Mouse (Mus musculus) ZHBTc4 (cell line): Measurements from ENCODE around the gene Phyhipl.

Experiments
- DNase-seq: peaks from one replicate; pipeline ENCODE4 v3.0.0-alpha.2; 2011; ENCODE audit warnings: low read depth, low spot score

Gene Phyhipl

DNA sequence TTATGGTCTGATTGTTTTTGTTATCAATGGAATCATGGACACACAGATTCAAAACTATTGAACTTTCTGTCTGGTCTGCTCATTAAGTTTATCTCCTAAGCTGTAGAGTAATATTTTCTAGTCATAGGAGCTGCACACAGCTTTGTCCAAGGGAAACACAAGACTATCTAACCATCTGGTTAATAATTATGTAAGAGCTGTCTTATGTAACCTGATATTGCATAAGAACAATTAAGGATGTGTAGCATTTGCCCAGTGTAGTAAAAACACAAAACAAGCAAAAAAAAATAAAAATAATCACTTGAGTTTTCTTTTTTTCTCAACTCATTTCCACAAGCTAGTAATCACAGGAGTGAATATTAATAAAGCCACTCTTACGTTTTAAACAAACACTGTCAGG, 20.5 kb downstream of the Phyhipl start:
- no peak for DNase-seq

DNA sequence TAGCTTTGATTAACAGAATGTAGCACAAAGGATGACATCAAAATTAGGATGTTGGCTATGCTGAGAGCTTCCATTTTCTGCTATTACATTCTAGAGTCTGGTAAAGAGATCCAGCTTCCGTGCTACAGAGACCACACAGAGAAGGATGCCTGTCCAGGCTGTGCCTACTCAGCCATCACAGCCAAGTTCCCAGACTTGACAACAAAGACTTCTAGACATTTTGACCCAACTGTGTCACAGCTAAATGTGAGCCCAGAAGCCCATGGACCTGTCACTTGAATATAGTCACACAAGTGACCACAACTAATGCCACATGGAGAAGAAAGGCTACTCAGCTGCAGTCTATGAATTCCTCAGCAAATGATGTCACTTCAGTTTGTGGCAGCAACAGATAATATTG, 24.6 kb downstream of the Phyhipl start:
- no peak for DNase-seq

DNA sequence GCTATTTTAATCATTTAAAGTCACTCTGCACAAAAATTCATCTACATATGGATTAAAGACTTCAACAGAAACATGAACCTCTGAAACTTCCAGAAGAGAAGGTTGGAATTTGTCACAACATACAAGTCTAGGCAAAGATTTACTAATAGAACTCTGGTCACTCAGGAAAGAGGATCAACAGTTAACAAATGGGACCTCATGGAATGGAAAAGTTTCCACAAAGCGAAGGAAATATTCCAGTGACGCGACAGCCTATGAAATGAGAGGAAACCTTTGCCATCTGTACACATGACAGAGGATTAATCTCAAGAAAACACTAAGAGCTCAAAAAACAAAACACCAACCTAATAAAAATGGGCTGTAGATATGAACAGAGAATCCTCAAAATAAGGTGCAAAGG, 32.3 kb downstream of the Phyhipl start:
- no peak for DNase-seq

DNA sequence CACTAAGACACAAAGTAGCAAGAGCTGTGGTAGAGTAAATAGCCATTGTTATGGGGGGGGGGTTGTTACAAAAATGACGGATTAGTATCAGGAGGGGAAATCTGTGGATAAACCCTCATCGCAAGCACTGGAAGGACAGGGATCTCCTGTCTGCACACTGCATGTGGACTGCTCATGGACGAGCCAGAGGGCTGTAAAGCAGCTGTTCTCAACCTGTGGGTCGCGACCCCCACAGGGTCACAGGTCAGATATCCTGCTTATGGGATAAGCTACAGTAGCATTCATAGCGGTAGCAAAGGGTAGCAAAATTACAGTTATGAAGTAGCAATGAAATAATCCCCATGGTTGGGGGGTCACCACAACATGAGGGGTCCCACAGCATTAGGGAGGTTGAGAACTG, 39.4 kb downstream of the Phyhipl start:
- no peak for DNase-seq

DNA sequence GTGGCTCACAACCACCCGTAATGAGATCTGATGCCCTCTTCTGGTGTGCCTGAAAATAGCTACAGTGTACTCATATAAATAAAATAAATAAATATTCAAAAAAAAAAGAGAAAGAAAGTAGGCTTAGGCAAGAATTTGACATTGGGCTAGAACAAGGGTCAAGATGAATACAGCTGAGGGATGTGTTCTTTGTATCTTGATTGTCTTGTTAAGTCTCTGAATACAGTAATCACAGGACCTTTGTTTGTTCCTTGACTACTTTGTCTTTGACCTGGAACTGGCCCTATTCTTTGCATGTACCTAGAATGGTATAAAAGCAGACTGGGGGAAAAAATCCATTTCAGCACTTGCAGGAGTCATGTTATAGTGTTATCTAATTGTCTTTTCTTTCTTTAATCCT, 44.1 kb downstream of the Phyhipl start:
- DNase-seq = peak; percentile 88

DNA sequence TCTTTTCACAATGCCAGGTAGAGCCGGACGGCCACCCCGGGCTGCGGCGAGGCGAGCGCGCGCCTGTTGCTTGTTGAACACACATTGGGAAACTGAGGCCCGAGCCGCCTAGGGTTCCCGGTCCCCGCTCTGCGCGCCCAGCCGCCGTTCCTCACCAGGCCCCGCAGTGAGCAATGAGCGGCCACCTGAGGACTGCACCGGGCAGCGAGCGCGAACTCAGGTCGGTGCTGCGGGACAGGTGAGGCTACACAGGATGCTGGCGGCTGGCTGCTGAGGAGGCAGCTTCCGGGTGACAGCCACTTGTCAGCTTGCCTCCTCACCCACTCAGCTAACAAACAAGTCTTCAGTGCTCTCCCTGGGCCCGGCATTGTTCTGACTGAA, 55.9 kb downstream of the Phyhipl start:
- no peak for DNase-seq

DNA sequence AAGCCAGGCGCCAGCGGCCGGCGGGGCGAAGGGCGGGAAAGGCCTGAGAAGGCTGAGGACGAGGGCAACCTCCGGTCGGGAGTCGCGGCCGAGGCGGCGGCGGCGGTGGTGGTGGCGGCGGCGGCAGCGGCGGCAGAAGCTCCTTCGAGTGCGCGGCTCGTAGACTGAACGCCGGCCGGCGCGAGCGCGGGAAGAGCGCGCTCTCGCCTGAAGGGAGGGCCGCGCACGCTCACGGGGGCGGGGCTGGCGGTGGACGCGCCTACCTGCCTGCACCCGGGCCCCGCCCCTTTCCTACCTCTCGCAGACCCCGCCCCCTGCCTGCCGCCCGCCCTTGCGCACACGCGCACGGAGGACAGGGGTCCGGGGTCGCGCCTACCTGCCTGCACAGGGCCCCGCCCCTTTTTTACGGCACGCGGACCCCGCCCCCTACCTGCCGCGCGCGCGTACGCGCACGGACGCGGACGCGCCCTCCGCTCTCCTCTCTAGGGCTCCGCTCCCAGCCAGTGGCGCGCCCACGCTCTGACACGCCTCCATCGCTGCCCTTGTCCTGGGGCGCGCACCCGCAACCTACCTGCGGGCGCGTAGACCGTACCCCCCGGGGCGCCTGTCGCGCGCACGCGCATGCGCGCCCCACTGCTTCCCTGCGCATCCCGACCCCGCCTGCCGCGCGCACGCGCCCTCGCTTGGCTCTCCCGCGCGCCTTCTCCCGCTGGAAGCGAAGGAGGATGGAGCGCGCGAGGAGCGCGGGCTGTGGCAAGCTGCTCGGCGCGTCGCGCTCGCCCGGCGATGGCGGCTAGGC, 56.4 kb downstream of the Phyhipl start:
- DNase-seq = peak; percentile 99

DNA sequence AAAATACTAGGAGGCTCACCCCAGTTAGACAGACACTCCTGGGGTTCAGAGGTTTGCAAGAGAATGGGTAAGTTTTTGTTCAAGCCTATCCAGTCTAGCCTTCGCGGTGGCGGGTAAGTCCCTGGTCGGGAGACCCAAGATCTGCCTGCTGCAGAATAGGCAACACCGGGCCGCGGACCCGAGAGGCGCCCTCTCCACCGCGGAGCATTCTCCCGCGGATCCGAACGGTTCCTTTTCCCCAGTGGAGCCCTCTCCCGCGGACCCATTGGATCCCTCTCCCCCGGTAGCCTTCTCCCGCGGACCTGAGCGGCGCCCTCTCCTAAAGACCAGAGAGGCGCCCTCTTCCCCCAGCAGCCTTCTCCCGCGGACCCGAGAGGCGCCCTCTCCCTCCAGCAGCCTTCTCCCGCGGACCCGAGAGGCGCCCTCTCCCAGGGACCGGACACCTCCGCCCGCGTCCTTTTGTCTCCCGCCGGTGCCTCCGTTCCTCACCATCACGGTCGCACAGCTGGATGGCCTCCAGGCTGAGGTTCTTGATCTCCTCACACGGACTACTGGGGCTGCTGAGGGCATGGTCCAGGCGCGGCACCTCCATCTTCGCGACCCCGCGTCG, 57.1 kb downstream of the Phyhipl start:
- peak; percentile 73 for DNase-seq

DNA sequence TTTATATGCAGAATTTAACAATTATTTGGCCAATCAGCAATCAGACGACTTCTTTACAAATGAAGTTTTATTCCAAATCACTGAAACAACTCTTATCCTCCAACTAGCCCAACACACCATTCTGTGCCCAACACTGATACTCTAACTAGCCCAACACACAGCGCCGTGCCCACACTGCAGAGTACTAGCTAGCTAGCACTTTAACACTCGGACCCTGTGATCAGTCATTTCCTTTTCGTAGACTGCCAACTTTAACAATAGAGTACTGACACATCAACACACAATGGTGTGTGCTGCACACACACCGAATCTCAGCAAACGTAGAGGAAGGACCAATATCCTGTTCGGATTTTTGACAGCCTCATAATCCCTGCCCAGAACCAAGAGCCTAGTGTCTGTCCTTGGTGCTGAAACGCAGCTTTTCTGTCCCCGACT, 57.7 kb downstream of the Phyhipl start:
- no peak for DNase-seq

DNA sequence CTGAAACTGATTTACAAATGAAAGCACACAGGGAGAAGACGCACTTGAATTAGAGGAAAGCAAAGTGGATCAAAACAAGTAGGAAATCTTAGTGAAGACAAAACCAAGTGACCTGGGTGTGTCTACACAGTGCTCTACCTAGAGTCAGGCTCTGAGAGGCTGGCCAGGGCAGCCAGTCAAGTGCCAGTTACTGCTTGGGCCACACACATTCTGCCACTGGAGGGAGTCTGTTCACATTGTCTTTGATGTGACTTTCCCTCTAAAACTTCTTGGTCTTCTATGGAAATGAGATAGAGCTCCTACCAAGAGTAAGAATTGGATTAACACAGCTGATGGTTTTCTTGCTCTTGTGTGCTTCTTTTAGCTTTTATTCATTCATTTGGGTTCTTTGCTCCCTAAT, 61.8 kb downstream of the Phyhipl start:
- DNase-seq = peak; percentile 75

DNA sequence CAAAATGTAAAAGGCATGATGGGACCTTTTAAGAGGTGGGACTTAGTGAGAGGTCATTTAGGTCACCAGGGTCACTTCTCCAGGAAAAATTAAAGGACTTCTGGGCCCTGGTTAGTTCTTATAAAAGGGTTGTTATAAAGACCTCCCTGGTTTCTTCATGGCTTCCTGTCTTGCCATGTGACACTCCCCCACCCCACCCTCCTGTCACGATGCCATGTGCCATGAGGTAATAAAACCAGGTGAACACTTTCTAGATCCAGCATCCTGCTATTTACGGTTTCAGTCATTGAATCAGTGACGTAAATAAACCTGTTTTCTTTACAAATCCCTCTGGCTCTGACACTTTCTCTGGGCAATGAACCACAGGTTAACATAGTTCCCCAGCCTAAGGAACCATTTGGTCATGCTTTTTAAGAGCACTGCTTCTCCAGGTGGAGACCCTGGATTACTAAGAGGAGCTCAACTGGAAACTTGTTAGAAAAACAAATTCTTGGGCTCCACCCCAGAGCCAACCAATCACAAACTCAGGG, 68.8 kb downstream of the Phyhipl start:
- DNase-seq = no peak

DNA sequence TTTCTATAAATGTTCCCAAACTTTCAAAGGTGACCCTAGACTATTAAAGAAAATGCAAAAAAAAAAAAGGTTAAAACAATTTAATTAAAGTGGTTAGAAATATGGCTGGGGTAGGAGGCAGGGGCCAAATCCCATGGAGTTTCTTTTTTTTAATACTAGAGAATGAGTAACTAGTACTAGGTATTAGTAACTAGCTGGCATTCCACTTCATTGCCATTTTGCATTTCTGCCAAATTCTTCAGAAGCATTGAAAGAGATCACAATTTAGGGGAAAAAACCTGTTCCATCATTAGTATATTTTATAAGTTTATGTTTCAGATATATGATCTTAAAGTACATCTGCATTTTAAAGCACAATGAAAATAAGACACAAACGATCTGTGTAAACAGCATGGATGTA, 71.6 kb downstream of the Phyhipl start:
- DNase-seq = no peak

DNA sequence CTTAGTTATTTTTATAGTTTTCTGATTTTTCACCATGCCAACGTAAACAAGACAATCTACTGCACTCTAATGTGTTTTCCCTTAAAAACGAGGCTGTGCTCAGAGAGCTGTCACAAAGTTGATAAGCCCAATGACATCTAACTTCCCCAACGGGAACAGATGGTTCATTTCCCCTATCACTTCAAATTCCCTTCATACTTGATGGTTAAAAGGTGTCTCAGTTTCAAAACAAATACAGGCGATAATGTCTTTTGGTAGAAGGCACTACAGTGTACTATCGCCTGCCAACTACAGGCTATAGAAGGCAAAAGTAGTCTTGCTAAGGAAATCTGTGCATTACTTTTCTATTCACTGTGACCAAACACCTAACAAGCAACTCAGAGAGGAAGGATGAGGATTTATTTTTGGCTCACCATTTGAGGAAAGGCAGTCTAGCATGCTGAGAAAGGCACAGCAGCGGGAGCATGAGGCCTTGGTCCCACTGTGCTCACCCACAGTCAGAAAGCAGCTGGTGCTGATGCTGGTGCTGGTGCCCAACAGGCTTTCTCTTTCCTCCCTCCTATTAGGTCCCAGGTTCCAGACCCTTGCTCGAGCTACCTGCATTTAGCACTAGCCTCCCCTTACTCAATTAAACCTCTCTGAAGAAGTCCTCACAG, 74.1 kb downstream of the Phyhipl start:
- DNase-seq = no peak

DNA sequence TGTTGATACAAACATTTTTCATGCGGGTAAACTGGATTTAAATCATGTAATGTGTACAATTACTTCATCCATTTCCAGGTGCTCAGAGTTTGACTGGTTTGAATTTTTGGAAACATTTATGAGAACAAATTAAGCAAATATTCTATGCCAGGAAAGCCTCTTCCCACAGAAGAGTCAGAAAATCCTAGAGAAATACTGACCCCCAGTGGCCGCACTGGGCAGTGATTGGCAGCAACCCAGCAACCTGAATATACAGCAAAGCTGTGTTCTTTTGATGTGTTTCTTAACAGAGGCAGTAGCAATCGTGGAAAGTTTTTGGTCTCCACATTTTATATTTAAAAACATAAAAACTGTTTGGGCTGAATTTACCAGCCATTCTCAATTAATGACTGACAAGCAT, 92.1 kb downstream of the Phyhipl start:
- DNase-seq = peak; percentile 63

DNA sequence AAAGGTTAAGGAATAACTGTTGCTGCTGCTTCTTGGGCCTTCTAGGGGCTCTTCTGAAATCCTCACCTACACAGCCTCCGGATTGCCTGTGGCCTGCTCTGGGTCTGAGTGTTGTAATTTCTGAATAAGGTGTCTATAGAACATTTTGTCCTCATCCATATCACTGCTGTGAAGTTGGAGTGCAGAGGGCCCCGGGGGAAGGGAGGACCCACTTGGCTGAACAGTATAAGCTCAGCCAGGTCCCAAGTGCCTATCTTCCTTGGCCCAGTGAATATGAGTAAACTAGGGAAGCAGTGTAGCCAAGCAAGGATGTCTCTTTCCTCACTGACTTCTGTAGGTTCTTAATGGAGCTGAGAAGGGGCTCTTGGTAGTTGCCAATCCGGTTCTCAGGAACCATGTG, 103.2 kb downstream of the Phyhipl start:
- no peak for DNase-seq

DNA sequence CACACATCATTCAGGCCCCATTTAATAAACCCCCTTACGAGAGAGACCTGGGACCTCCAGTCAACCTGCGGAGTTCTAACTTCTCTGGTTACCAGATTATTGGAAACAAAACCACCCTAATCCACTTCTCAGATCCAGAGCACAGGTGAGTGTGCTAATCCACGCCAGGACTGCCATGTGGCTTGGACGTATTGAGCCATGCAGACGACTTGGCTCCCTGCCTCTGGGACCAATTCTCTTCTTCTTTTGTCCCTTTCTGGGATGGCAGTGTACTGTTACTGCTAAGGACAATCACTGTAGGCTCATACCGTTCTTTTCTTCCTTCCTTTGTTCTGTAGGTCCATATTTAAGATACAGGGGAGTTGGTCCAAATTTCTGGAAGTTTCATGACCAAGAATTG, 112.9 kb downstream of the Phyhipl start:
- DNase-seq = no peak

DNA sequence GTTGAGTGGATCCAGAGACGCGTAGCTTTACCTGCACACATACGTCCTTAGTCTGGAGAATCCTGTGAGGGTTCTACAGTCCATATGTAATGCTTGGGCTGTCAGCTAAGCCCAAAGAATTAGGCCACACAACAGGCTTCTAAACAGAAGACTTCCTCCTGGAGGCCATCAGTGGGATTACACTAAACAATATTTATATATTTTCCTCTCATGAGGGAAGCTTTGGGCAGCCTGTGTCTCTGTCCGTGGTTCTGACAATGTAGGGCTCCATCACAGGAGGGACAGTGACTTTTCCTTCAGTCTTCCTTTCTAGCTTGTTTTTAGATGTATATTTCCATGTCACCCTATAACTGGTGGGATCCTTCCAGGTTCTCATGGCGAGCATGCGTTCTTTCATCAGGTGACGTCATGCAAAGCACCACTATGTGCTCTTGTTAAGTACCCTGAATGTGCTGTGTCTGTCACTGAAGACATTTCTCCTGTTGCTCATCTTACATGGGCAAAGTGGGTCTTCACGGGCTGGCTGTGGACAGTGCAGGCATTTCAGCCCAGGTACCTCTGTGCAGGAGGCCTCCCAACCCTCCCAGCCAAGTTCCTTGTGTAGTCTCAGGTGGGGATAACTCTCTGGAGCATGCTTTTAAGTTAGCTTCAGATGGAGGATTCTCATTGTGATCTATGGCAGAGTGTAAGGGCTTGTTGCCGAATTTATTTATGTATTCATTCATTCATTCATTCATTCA, 115.1 kb downstream of the Phyhipl start:
- peak; percentile 76 for DNase-seq

DNA sequence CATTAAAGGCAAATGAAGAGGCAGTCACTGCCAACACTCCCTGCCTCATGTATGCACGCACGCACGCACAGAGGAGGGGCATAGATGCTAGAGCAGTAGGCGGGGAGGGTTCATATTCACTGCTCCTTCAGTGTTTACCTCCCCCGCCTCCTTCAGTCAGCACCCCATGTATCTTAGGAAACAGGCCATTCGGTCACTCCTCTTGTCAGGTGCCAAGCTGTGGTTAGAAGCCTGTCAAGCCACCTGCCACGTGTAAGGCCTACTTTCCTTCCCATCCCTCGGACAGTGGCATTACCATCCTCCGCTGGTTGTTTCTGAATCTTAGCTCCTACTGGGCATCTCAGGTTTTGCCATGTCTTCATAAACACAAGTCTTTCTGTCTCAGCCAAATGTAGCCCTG, 116.5 kb downstream of the Phyhipl start:
- no peak for DNase-seq

DNA sequence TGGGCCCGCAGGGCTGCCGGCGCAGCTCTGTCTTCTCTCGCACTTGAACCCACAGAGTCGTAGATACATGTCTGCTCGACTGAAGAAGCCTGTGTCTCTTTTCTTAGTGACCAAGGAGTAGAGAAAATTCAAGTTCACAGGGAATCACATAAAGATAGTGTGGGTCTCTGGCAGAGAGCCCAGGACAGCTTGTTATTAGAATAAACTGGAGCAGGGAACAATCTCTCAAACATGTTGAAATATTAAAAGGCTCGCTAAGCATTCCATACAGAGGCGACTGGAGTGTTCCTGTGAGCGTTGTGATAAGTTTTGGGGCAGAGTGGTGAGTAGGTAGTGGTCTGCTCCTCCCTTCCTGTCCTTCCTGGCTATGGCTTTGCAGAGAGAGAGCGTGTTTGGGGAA, 118.1 kb downstream of the Phyhipl start:
- DNase-seq = no peak

DNA sequence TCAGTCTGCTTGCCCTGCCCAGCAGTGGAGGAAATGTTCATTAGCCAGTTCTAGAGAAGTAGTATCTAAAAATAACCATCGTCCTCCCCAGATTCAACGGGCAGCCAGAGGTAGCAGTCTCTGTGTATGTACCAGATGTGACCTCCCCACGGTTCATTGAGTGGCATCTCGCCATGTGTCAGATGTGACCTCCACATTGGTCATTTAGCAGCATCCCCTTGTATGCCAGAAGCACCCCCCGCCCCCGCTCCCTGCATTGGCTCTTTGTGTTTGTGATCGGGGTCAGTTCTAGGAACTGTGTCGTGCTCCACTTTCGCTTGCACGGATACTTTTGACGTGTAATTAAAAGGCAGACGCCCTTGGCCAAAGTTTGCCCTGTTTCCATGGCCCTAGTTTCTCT, 120.4 kb downstream of the Phyhipl start:
- DNase-seq = no peak

DNA sequence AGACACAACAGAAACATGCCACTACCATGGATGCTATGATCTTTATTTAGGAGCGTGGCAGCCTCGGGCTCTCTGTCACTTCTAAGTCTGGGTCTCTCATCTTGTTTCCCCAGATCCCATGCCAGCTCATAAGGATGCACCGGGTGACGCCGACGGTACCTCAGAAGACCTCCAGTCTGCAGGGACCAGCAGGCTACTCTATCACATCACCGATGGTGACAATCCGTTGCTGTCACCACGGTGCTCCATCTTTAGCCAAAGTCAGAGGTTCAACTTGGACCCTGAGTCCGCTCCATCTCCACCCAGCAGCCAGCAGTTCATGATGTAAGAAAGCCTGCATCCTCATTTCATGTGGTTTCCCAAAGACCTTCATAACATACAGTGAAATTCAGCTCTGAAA, 121.2 kb downstream of the Phyhipl start:
- no peak for DNase-seq

DNA sequence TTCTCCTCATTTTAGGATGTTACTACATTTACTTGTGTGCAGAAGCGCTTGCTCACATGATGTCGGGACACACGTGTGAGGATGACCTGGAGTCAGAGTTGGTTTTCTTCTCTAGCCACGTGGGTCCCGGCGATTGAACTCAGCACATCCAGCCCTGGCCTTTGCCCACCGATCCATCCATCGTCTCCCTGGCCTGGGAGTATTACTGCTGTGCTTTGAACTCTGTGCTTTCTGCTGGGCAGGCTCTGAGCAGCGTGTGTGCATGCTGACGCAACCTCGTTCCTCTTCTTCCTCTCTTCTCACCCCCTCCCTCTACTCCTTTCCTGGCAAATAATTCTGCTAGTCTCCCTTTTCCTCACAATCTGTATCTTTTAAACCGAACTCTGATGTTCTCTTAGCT, 121.8 kb downstream of the Phyhipl start:
- DNase-seq = no peak
